In the genomic region with DNA sequence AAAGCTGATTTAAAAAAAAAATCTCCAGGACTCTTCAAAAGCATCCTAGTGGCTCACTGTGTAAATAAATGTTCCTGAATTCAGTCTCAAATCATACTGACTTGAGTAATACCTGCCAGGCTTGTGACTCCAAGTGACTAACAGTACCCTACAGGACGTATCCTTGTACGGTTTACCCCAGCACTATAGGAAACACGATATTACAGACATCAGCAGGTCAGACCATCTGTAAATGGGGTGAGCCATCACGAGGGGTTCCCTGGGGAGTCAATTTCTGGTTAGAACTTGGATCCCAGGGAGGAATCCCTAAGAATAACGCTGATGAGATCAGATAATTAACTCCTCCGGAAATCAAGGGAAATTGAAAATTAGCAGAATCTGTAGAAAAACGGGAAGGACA, we compare ENCODE assay signal across 29 mouse cellular contexts.
A peak's percentile ranks its signal among the peaks of the same experiment; 100 is the strongest.
DNase-seq lines count a peak whose midpoint lies in the region; ATAC-seq and TF ChIP-seq lines count a peak whose summit lies in the region.
"Had no signal": no experiment of that assay in that cellular context is flagged by ENCODE, and none has a peak within 500 bp of the region (broad histone marks: within the 10 kb centered on the region; RNA-seq: fewer than 3 reads in every experiment).

No protein-coding gene starts in this region.

- no peak for TF ChIP-seq CTCF in layer of hippocampus, adult 2 months (conservative IDR thresholded peaks at IDR 0.05)
- no peak for TF ChIP-seq CTCF in midbrain, postnatal 0 days (IDR thresholded peaks at IDR 0.05)

- H3K4me2 ChIP-seq in midbrain, postnatal 0 days (ENCODE audit: low read depth, low read length, poor library complexity, severe bottlenecking), result no peak overlapping the region
- H3K4me2 ChIP-seq in midbrain, embryonic 15.5 days, result no peak overlapping the region
- H3K4me2 ChIP-seq: embryonic facial prominence, embryonic 13.5 days; embryonic facial prominence, embryonic 15.5 days; forebrain, embryonic 12.5 days had no signal

- no peak overlapping the region for H3K9ac ChIP-seq in midbrain, postnatal 0 days (replicated peaks; ENCODE audit: low read length, poor library complexity, severe bottlenecking)
- H3K9ac ChIP-seq in midbrain, embryonic 15.5 days, result no peak overlapping the region
- H3K9ac ChIP-seq: embryonic facial prominence, embryonic 13.5 days; embryonic facial prominence, embryonic 15.5 days; forebrain, embryonic 12.5 days had no signal

- H3K27me3 ChIP-seq in midbrain, postnatal 0 days (ENCODE audit: insufficient read depth, low read length), result no peaks in the 10 kb centered on the region
- H3K27me3 ChIP-seq in midbrain, embryonic 15.5 days (replicated peaks), result no peaks in the 10 kb centered on the region
- H3K27me3 ChIP-seq: CH12.LX; embryonic facial prominence, embryonic 13.5 days; embryonic facial prominence, embryonic 15.5 days; forebrain, embryonic 12.5 days; Patski had no signal

- H3K9me3 ChIP-seq in midbrain, postnatal 0 days (ENCODE audit: low read length), result no peaks in the 10 kb centered on the region
- no peaks in the 10 kb centered on the region for H3K9me3 ChIP-seq in midbrain, embryonic 15.5 days
- H3K9me3 ChIP-seq: embryonic facial prominence, embryonic 13.5 days; embryonic facial prominence, embryonic 15.5 days; forebrain, embryonic 10.5 days; forebrain, embryonic 12.5 days had no signal

- intact Hi-C loops in heart, postnatal 36 days (cut with DNase I), result no loop called here

- no peak overlapping the region for H3K4me3 ChIP-seq in layer of hippocampus, adult 2 months
- H3K4me3 ChIP-seq in midbrain, postnatal 0 days (ENCODE audit: low read depth, low read length), result no peak overlapping the region
- no peak overlapping the region for H3K4me3 ChIP-seq in midbrain, embryonic 15.5 days
- H3K4me3 ChIP-seq: embryonic facial prominence, embryonic 13.5 days; embryonic facial prominence, embryonic 15.5 days; erythroblast, embryonic 14.5 days; forebrain, embryonic 10.5 days; forebrain, embryonic 12.5 days had no signal

- no peaks in the 10 kb centered on the region for H3K36me3 ChIP-seq in midbrain, postnatal 0 days (ENCODE audit: insufficient read depth, low read length)
- no peaks in the 10 kb centered on the region for H3K36me3 ChIP-seq in midbrain, embryonic 15.5 days (replicated peaks)
- H3K36me3 ChIP-seq: embryonic facial prominence, embryonic 13.5 days; embryonic facial prominence, embryonic 15.5 days; forebrain, embryonic 10.5 days; forebrain, embryonic 12.5 days; G1E had no signal

- peak overlapping the region; percentile 65; the same call in 1 of the 2 replicates for H3K27ac ChIP-seq in layer of hippocampus, adult 2 months
- no peak overlapping the region for H3K27ac ChIP-seq in midbrain, postnatal 0 days (ENCODE audit: low read depth, low read length)
- H3K27ac ChIP-seq in midbrain, embryonic 15.5 days, result no peak overlapping the region
- H3K27ac ChIP-seq: embryonic facial prominence, embryonic 13.5 days; embryonic facial prominence, embryonic 15.5 days; forebrain, embryonic 10.5 days; forebrain, embryonic 12.5 days had no signal

- H3K4me1 ChIP-seq in midbrain, postnatal 0 days (ENCODE audit: insufficient read depth, low read length), result no peaks in the 10 kb centered on the region
- H3K4me1 ChIP-seq in midbrain, embryonic 15.5 days, result peaks cover 2% of the 10 kb centered on the region; the same call in 1 of the 2 replicates
- H3K4me1 ChIP-seq: embryonic facial prominence, embryonic 13.5 days; embryonic facial prominence, embryonic 15.5 days had no signal

- peak; percentile 78 for DNase-seq in heart, adult 11 months
- no peak for DNase-seq in heart, postnatal 36 days
- DNase-seq in layer of hippocampus, adult 2 months (ENCODE audit: low spot score in 2 of 2), result no peak
- no peak for DNase-seq in layer of hippocampus, adult 11-12 months (ENCODE audit: low spot score)
- peak; percentile 23 for DNase-seq in midbrain, postnatal 0 days (ENCODE audit: low spot score)
- DNase-seq: adrenal gland, adult 8-10 months; adrenal gland, postnatal 14 days; adrenal gland, postnatal 36 days; B cell, adult 2 months; cerebellum, adult 11 months; cerebellum, adult 18-20 months; cerebellum, adult 8-10 months; cerebellum, adult 9-11 months; cerebellum, postnatal 14 days; cerebellum, postnatal 36 days; embryo, embryonic 11 days had no signal

- 79% methylated on average over 7 of the region's 7 CpGs for WGBS in midbrain, postnatal 0 days
- WGBS in midbrain, embryonic 15.5 days, result 78% methylated on average over 7 of the region's 7 CpGs

- ATAC-seq in midbrain, postnatal 0 days (ENCODE audit: low FRiP score), result no peak
- no peak for ATAC-seq in midbrain, embryonic 15.5 days (replicated peaks)
- ATAC-seq: activated CD4-positive, CD25-positive, alpha-beta regulatory T cell, adult 4 months; CD4-positive, CD25-positive, alpha-beta regulatory T cell, adult 4 months; forebrain, embryonic 14.5 days; forebrain, embryonic 16.5 days; Patski had no signal

Comparison
In these comparisons a context has a peak if more than half of its experiments do, and no peak if none do; other contexts are left out.
1. DNase-seq: peak in heart, adult 11 months (single experiment) and midbrain, postnatal 0 days (single experiment); none in heart, postnatal 36 days (0 of 2), layer of hippocampus, adult 2 months (0 of 2) and layer of hippocampus, adult 11-12 months (single experiment).